Mouse (Mus musculus) lung, postnatal 14 days (tissue): ENCODE measurements at regions not wholly inside any gene's neighbourhood (a gene's known extent, or its start where the extent isn't known, plus 50 kb on each side); places are given as distances from the start of the nearest gene placed in this dataset.

Experiments
- DNase-seq: peaks from one replicate; pipeline ENCODE4 v3.0.0; 2021

GRCm38 (mm10) chr17:70942478-70942877 is 60.0 kb upstream of the Myom1 start:
- DNase-seq = no peak

GRCm38 (mm10) chr17:70934258-70934657 is 68.2 kb upstream of the Myom1 start:
- no peak for DNase-seq

- DNase-seq = no peak
These were observed 69.0 kb upstream of the Myom1 start for GRCm38 (mm10) chr17:70933122-70934050.

- no peak for DNase-seq
These were observed 69.9 kb upstream of the Myom1 start for GRCm38 (mm10) chr17:70932565-70932964.

- no peak for DNase-seq
These were observed 71.8 kb upstream of the Myom1 start for GRCm38 (mm10) chr17:70930600-70930999.

GRCm38 (mm10) chr17:70929582-70929981 is 72.9 kb upstream of the Myom1 start:
- no peak for DNase-seq

GRCm38 (mm10) chr17:70924565-70925220 is 71.3 kb upstream of the Tgif1 start:
- DNase-seq = no peak

GRCm38 (mm10) chr17:70921681-70922080 is 68.3 kb upstream of the Tgif1 start:
- DNase-seq = no peak

- DNase-seq = no peak
These were observed 66.8 kb upstream of the Tgif1 start for GRCm38 (mm10) chr17:70920181-70920580.

GRCm38 (mm10) chr17:70917183-70917935 is 64.0 kb upstream of the Tgif1 start:
- no peak for DNase-seq

GRCm38 (mm10) chr17:70916089-70916750 is 62.9 kb upstream of the Tgif1 start:
- no peak for DNase-seq

GRCm38 (mm10) chr17:70915445-70915844 is 62.1 kb upstream of the Tgif1 start:
- DNase-seq = no peak

GRCm38 (mm10) chr17:70910238-70910637 is 56.9 kb upstream of the Tgif1 start:
- DNase-seq = peak; percentile 6

GRCm38 (mm10) chr17:70909573-70909972 is 56.2 kb upstream of the Tgif1 start:
- no peak for DNase-seq

- no peak for DNase-seq
These were observed 55.0 kb upstream of the Tgif1 start for GRCm38 (mm10) chr17:70908328-70908727.
